Mouse (Mus musculus) liver, embryonic 16.5 days (tissue): ENCODE data around the gene Hydin. TPM values are rescaled to one million over a fixed set of nuclear protein-coding genes. Genes with fewer than 3 reads are reported as not detected.

Experiments
- ATAC-seq: fragments of 200-750 bp; cut with Nextera tagmentation; 2 replicates; pipeline ENCODE4 v1.8.0; 2017; ENCODE audit warnings: low read depth, mild to moderate bottlenecking, moderate number of reproducible peaks, moderate library complexity
- H3K27ac ChIP-seq: fragments of 300-500 bp; sonication (generic); 2 replicates; pipeline ENCODE4 v1.5.1; 2014; ENCODE audit warnings: mild to moderate bottlenecking, low read length
- H3K27me3 ChIP-seq: fragments of 300-500 bp; sonication (generic); 2 replicates; pipeline ENCODE4 v1.6.1; 2014; ENCODE audit warnings: low read depth, low read length, mixed read lengths; ENCODE audit not compliant: control insufficient read depth, insufficient read depth
- H3K36me3 ChIP-seq: fragments of 300-500 bp; sonication (generic); 2 replicates; pipeline ENCODE4 v1.6.1; 2014; ENCODE audit warnings: mild to moderate bottlenecking; ENCODE audit not compliant: control insufficient read depth, insufficient read depth
- H3K4me1 ChIP-seq: fragments of 300-500 bp; sonication (generic); 2 replicates; pipeline ENCODE4 v1.6.1; 2014; ENCODE audit warnings: low read depth, low read length, mixed read lengths; ENCODE audit not compliant: control insufficient read depth
- H3K4me2 ChIP-seq: fragments of 300-500 bp; sonication (generic); 2 replicates; pipeline ENCODE4 v1.6.1; 2014; ENCODE audit warnings: low read depth, low read length, mixed read lengths
- H3K4me3 ChIP-seq: fragments of 300-500 bp; sonication (generic); 2 replicates; pipeline ENCODE4 v1.5.1; 2014; ENCODE audit warnings: low read depth, mild to moderate bottlenecking, low read length
- H3K9ac ChIP-seq: fragments of 300-500 bp; sonication (generic); 2 replicates; pipeline ENCODE4 v1.6.1; 2014; ENCODE audit warnings: low read depth, low read length
- H3K9me3 ChIP-seq: fragments of 300-500 bp; sonication (generic); replicated peaks from 2 replicates; pipeline ENCODE4 v1.6.1; 2016; ENCODE audit warnings: low read length; ENCODE audit not compliant: control insufficient read depth
- WGBS: fragments of 180-500 bp; shearing (Covaris S2); extraction: QIAGEN DNeasy Blood & Tissue Kit; methylation state at CpG from one replicate; pipeline ENCODE4 v1.1.7; 2014; ENCODE audit not compliant: insufficient replicate concordance; 5-methylcytosine and 5-hydroxymethylcytosine counted together
- polyA plus RNA-seq: library from polyadenylated mRNA; unstranded; fragments of >200 nt; fragmentation: Nextera tagmentation; extraction: Ambion mirVana; gene quantifications from 2 replicates; pipeline ENCODE4 v1.2.1, GENCODE M21; 2015

The Hydin gene
- polyA plus RNA-seq, 1 experiment from 2014 or later, result 0.13 TPM

GRCm38 (mm10) chr8:110482275-110482674 is 215.5 kb downstream of the Hydin start:
- no peak overlapping the region for H3K27ac ChIP-seq
- H3K9me3 ChIP-seq, result no peaks in the 10 kb centered on the region
- 30% methylated on average over 3 of the region's 3 CpGs for WGBS
- no peaks in the 10 kb centered on the region for H3K4me1 ChIP-seq
- no peak overlapping the region for H3K4me2 ChIP-seq
- no peaks in the 10 kb centered on the region for H3K36me3 ChIP-seq
- no peaks in the 10 kb centered on the region for H3K27me3 ChIP-seq
- H3K9ac ChIP-seq, result no peak overlapping the region
- H3K4me3 ChIP-seq, result no peak overlapping the region
- ATAC-seq, result no peak

GRCm38 (mm10) chr8:110485234-110485633 is 218.5 kb downstream of the Hydin start:
- Histone ChIP-seq H3K4me2 (no peak overlapping the region), H3K4me1 (no peaks in the 10 kb centered on the region), H3K36me3 (no peaks in the 10 kb centered on the region), H3K9me3 (no peaks in the 10 kb centered on the region), H3K4me3 (no peak overlapping the region), H3K27me3 (no peaks in the 10 kb centered on the region), H3K27ac (no peak overlapping the region), H3K9ac (no peak overlapping the region)
- 81% methylated on average over 13 of the region's 13 CpGs for WGBS
- no peak for ATAC-seq

- no peak overlapping the region for H3K27ac ChIP-seq
- no peak overlapping the region for H3K9ac ChIP-seq
- no peaks in the 10 kb centered on the region for H3K27me3 ChIP-seq
- no peak for ATAC-seq
- H3K4me3 ChIP-seq, result no peak overlapping the region
- H3K4me2 ChIP-seq, result no peak overlapping the region
- H3K9me3 ChIP-seq, result no peaks in the 10 kb centered on the region
- H3K36me3 ChIP-seq, result no peaks in the 10 kb centered on the region
- H3K4me1 ChIP-seq, result no peaks in the 10 kb centered on the region
- WGBS, result 66% methylated on average over 13 of the region's 13 CpGs
Observed at GRCm38 (mm10) chr8:110486020-110486419, 219.2 kb downstream of the Hydin start.

DNA sequence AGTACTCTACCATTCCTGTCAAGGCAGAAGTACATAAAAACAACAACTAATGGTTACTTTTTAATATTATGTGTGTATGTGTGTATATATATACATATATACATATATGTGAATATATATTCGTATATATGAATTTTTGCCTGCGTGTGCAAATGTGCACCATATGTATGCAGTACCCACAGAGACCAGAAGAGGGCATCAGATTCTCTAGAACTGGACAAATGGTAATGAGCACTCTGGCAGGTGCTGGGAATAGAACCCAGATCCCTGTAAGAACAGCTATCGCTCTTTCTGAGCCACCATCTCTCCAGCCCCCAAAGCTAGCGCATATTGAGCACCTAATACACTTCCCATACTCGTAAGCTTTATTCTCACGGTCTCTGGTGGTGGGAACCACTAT is 220.9 kb downstream of the Hydin start:
- 81% methylated on average over 6 of the region's 6 CpGs for WGBS

GRCm38 (mm10) chr8:110489344-110489743 is 222.6 kb downstream of the Hydin start:
- Histone ChIP-seq H3K9me3 (no peaks in the 10 kb centered on the region), H3K36me3 (no peaks in the 10 kb centered on the region), H3K4me1 (no peaks in the 10 kb centered on the region), H3K9ac (no peak overlapping the region), H3K4me3 (no peak overlapping the region), H3K4me2 (no peak overlapping the region), H3K27me3 (no peaks in the 10 kb centered on the region), H3K27ac (no peak overlapping the region)
- no peak for ATAC-seq
- WGBS, result 65% methylated on average over 4 of the region's 4 CpGs

More for the DNA sequence above, 220.9 kb downstream of the Hydin start:
- Histone ChIP-seq H3K9ac (no peak overlapping the region), H3K4me3 (no peak overlapping the region), H3K36me3 (no peaks in the 10 kb centered on the region), H3K9me3 (no peaks in the 10 kb centered on the region), H3K4me2 (no peak overlapping the region), H3K27me3 (no peaks in the 10 kb centered on the region), H3K27ac (no peak overlapping the region), H3K4me1 (no peaks in the 10 kb centered on the region)
- no peak for ATAC-seq

DNA sequence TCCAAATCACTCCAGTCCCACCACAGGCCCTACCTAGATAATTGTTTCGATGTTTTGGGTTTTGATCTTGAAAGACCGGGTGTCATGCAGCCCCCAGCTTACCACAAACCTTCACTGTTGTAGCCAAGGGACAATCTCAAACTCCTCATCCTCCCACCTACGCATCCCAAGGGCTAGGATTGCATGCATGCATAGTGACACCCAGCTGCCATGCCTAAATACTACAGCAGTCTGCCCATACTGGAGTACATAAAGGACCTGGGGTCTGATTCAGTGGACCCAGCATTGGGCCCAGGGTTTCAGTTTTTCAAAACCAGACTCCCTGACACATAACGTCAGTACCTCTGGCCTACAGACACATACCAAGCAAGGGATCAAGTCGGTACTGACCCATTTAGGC is 224.3 kb downstream of the Hydin start:
- no peak for ATAC-seq
- no peak overlapping the region for H3K27ac ChIP-seq
- no peak overlapping the region for H3K4me2 ChIP-seq
- H3K27me3 ChIP-seq, result no peaks in the 10 kb centered on the region
- no peaks in the 10 kb centered on the region for H3K9me3 ChIP-seq
- no peak overlapping the region for H3K9ac ChIP-seq
- WGBS, result 71% methylated on average over 5 of the region's 5 CpGs
- no peaks in the 10 kb centered on the region for H3K36me3 ChIP-seq
- no peak overlapping the region for H3K4me3 ChIP-seq
- no peaks in the 10 kb centered on the region for H3K4me1 ChIP-seq

- Histone ChIP-seq H3K4me3 (no peak overlapping the region), H3K27ac (no peak overlapping the region), H3K9me3 (no peaks in the 10 kb centered on the region), H3K9ac (no peak overlapping the region), H3K4me1 (no peaks in the 10 kb centered on the region), H3K27me3 (no peaks in the 10 kb centered on the region), H3K4me2 (no peak overlapping the region), H3K36me3 (no peaks in the 10 kb centered on the region)
- WGBS, result 58% methylated on average over 9 of the region's 9 CpGs
- no peak for ATAC-seq
Observed at GRCm38 (mm10) chr8:110496286-110496685, 229.5 kb downstream of the Hydin start.

DNA sequence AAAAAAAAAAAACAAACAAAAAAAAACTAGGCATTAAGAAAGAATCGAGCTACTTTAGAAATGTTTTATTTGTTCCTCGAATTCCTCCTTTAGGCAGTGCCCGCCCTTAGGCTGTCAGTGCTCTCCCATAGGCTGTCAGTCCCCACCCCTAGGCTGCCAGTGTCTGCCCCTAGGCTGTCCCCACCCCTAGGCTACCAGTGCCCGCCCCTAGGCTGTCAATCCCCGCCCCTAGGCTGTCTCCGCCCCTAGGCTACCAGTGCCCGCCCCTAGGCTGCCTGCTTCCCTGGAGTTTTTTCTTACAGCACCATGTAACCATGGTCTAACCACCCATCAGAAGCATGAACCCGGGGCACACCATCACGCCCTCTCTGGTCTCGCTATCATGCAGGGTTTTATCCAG is 233.5 kb downstream of the Hydin start:
- Histone ChIP-seq H3K4me1 (peaks cover 3% of the 10 kb centered on the region; the same call in 1 of the 2 replicates), H3K27ac (no peak overlapping the region), H3K9ac (no peak overlapping the region), H3K9me3 (no peaks in the 10 kb centered on the region), H3K4me2 (no peak overlapping the region), H3K4me3 (no peak overlapping the region), H3K36me3 (no peaks in the 10 kb centered on the region), H3K27me3 (no peaks in the 10 kb centered on the region)
- peak; percentile 84 for ATAC-seq
- 21% methylated on average over 10 of the region's 10 CpGs for WGBS

DNA sequence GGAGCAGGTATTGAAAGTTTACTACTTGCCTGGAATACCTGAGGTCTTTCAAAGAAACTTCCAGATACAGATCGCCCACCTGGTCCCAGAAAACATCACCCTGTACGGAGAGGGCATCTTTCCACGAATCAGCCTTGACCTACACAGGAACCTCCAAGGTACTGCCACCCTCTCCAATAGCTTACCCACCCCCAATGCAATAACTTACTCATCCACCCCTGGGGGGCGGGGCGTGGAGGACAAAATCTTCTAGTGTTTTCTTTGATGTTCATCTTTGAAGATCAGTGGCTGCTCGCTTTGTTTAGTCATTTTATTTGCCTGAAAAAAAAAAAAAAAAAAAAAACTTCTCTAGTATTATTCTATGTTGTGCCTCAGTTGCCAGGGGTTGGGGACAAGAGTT is 233.9 kb downstream of the Hydin start:
- WGBS, result 58% methylated on average over 6 of the region's 6 CpGs
- Histone ChIP-seq H3K4me2 (no peak overlapping the region), H3K27ac (no peak overlapping the region), H3K9me3 (no peaks in the 10 kb centered on the region), H3K4me3 (no peak overlapping the region), H3K9ac (no peak overlapping the region), H3K27me3 (no peaks in the 10 kb centered on the region), H3K36me3 (no peaks in the 10 kb centered on the region), H3K4me1 (peaks cover 3% of the 10 kb centered on the region; the same call in 1 of the 2 replicates)
- no peak for ATAC-seq
